Mouse (Mus musculus): ENCODE data around the gene Pdia4.
"Not testable (repeated sequence)": the region's sequence is repeated elsewhere in the genome, so short reads cannot be mapped to it uniquely, and the experiment has no call there.

DNA sequence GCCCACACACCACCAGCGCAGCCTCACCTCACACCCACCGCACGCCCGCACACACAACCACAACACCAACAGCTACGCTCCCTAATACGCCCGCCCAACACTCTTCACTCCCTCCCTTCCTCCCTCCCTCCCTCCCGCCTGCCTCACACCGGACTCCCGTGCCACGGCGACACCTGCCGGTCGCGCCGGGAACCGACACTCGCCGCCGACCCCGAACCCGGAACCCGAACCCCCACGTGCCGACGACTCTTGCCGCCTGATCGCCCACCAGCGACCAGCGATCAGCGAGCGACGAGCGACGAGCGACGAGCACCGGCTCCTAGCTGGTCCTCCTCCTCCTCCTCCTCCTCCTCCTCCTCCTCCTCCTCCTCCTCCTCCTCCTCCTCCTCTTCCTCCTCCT is 55.4 kb downstream of the Pdia4 start:
- not testable (repeated sequence) for TF ChIP-seq CEBPB (IDR thresholded peaks at IDR 0.05; ENCODE audit: low read depth); CTCF (IDR thresholded peaks at IDR 0.05; ENCODE audit: control insufficient read depth, insufficient read depth, insufficient read length)
